Mouse (Mus musculus) kidney, adult 2 months (tissue): ENCODE results near the gene Fbxl15.

ENCODE experiments used
- CTCF ChIP-seq: fragments of 200-500 bp; conservative IDR thresholded peaks from 2 replicates; pipeline ENCODE4 v1.5.1; 2011; ENCODE audit warnings: low read depth, mild to moderate bottlenecking, control low read depth, low read length, moderate library complexity, mixed read lengths; ENCODE audit not compliant: insufficient read depth, insufficient read length
- POLR2A ChIP-seq: fragments of 200-500 bp; IDR thresholded peaks from one replicate; pipeline ENCODE4 v1.6.1; 2011; ENCODE audit warnings: low read depth, low read length, control low read depth

DNA sequence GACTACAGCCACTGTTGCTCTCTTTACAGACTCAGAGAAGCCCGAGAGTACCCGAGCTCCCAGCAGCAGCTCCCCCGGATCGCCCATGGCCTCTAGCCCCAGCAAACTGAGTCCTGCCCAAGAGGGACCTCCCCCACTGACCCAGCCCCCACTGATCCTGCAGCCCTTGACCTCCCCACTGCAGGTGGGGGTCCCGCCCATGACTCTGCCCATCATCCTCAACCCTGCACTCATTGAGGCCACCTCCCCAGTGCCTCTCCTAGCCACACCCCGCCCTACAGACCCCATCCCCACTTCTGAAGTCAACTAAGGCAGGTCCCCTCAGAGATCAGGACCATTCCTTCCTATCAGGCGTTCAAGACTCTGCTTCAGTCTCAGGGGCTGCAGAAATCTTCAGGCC lies 42.4 kb upstream of the Fbxl15 start:
- no peak for TF ChIP-seq CTCF
- no peak for TF ChIP-seq POLR2A
